Mouse (Mus musculus): ENCODE measurements around the gene Lin7c. TPM values are rescaled to one million over a fixed set of nuclear protein-coding genes. Genes with fewer than 3 reads are reported as not detected.
"Not testable (repeated sequence)": the region's sequence is repeated elsewhere in the genome, so short reads cannot be mapped to it uniquely, and the experiment has no call there.

Lin7c gene
- total RNA-seq (2018; cell fraction: chromatin; rRNA removed): 10 to 100 TPM; 18.6 to 58.8 (median 48.0) TPM
- 10 to 100 TPM; 34.2 to 79.2 (median 54.9) TPM for total RNA-seq (2018; cell fraction: cytosol; rRNA removed)
- total RNA-seq (2018; cell fraction: nucleus; rRNA removed): 10 to 100 TPM; 31.0 to 81.7 (median 54.4) TPM
- polyA plus RNA-seq (2018): 48.5 to 60.8 TPM (median 53.1 TPM) in 3 replicates

DNA sequence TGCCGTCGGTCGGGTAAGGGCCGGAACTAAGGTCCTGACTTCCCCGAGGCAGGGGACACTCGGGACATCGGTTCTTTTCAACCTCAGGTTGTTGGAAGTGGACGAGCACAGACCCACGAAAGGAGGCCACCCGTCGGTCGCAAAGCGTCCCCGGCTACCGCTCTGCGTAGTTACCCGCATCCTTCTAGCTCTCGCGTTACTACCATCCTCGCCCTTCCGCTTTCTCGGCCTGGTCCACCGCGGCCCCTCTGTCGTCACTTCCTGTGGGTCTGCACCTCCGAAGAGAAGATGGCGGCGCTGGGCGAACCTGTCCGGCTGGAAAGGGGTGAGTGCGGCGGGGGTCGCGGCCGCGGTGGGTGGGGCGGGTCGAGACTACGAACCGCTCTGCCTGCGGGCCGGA, at the start of gene Lin7c:
TSS of gene Lin7c (plus strand) at position 257 of the 400 bp plus-strand sequence.
- peak within 1 kb of the TSS; percentile 44 for H3K27ac ChIP-seq
- 0% methylated on average over 40 of the region's 42 CpGs for WGBS (ENCODE audit: missing documents)
- H3K4me3 ChIP-seq (ENCODE audit: inconsistent target): peak within 1 kb of the TSS; percentile 83
- peaks cover 37% of the 10 kb centered on the region for H3K79me2 ChIP-seq (ENCODE audit: inconsistent target)
- H3K36me3 ChIP-seq (ENCODE audit: inconsistent target): peaks cover 14% of the 10 kb centered on the region

DNA sequence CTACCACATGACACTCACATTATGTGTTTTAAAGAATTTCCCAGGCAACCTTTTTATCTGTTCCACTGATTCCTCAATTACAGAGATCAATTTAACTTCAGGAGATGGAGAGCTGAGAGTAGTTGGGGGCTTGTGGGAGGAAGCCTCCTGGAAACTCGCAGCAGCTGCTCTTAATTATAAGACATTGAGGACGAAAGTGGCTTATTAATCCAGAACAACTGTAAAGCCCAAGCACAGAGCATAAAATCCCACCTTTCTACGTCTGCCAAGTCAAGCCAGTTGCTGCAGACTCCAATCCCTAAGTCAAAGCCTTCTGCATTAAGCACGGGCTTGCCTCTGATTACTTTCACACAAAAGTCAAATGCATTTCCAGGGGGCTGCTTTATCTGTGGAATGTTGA, 44.3 kb upstream of the Lin7c start:
- Histone ChIP-seq H3K79me2 (ENCODE audit: inconsistent target) (no peaks in the 10 kb centered on the region), H3K27ac (no peak overlapping the region), H3K4me3 (ENCODE audit: inconsistent target) (no peak overlapping the region), H3K36me3 (ENCODE audit: inconsistent target) (no peaks in the 10 kb centered on the region)
- 78% methylated on average over 4 of the region's 4 CpGs for WGBS (ENCODE audit: missing documents)

DNA sequence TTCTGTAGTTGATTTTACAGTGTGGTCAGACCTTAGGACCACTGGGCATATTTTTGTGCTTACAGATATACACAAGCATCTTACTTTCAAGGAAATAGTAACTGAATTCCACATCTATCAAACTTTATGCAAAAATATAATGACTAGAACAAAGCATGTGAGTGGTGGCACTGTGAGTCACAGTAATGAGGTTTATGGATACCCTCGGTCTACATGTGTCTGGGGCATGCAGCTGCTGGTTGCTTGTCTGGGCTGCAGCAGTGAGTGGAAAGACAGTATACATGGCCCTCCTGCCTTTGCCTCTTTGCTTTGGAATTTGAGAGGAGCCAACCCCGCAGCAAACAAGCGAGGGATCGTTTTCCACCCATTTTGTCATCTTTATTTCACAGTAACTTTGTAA, 42.3 kb upstream of the Lin7c start:
- Histone ChIP-seq H3K36me3 (ENCODE audit: inconsistent target) (no peaks in the 10 kb centered on the region), H3K27ac (no peak overlapping the region), H3K79me2 (ENCODE audit: inconsistent target) (no peaks in the 10 kb centered on the region), H3K4me3 (ENCODE audit: inconsistent target) (no peak overlapping the region)
- 63% methylated on average over 4 of the region's 4 CpGs for WGBS (ENCODE audit: missing documents)

DNA sequence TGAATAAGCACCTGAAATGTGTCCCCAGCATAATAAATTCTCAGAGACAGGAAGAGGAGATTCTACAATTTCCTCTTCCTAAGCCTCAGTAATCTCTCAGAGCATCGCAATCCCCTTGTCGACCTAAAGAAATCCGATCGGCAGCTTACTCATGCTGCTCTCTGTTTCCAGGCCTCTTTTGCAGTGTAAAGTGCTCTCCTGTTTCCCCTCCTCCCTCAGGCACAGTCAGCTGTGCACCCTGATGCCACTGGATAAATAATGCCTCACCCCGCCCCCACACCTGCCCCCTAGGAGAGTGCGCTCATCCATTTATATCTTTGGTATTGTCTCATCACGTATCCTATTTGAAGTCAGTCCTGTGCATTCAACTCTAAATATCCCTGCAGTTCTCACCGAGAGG, 41.9 kb upstream of the Lin7c start:
- H3K4me3 ChIP-seq (ENCODE audit: inconsistent target): no peak overlapping the region
- H3K27ac ChIP-seq: no peak overlapping the region
- WGBS (ENCODE audit: missing documents): 63% methylated on average over 8 of the region's 8 CpGs
- H3K36me3 ChIP-seq (ENCODE audit: inconsistent target): no peaks in the 10 kb centered on the region
- H3K79me2 ChIP-seq (ENCODE audit: inconsistent target): no peaks in the 10 kb centered on the region

DNA sequence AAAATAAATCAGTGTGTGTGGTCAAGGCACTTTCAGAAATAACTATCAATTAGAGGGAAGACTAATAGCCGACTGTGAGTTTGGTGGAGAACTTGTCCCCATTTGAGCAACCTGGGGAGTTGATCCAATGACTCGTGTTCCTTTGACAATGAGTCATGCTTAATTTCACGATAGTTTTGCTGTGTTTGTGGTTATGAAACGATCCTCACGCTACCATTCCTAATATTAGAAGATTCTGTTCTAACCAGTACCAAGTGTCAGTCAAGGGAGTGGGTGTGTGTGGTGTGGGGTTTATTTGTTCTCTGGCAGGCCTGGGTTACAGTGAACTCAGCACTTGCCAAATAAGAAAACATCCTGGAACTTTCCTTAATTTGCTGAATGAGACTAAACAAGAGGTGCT, 35.1 kb upstream of the Lin7c start:
- WGBS (ENCODE audit: missing documents): 81% methylated on average over 5 of the region's 5 CpGs
- H3K27ac ChIP-seq: no peak overlapping the region
- no peak overlapping the region for H3K4me3 ChIP-seq (ENCODE audit: inconsistent target)
- H3K36me3 ChIP-seq (ENCODE audit: inconsistent target): no peaks in the 10 kb centered on the region
- H3K79me2 ChIP-seq (ENCODE audit: inconsistent target): no peaks in the 10 kb centered on the region

DNA sequence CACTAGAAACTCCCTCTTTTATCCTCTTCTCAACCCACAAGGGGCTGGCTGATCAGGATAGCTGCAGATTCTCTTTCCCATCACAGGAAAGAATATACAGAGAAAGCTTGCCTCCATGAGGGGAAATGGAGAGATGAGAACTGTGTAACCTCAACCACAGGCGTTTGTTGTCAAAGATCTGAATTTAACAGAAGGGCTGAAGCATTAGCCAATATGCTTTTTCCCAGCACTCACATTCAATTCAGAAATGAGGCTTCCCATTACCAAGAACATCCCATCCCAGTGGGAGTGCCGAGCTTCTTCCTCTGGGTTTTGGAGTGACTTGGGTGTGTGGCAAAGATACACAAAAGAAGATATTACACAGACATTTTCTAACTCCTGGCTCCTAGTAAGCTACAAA, 31.0 kb upstream of the Lin7c start:
- Histone ChIP-seq H3K27ac (no peak overlapping the region), H3K36me3 (ENCODE audit: inconsistent target) (no peaks in the 10 kb centered on the region), H3K4me3 (ENCODE audit: inconsistent target) (no peak overlapping the region), H3K79me2 (ENCODE audit: inconsistent target) (no peaks in the 10 kb centered on the region)
- whole genome bisulfite sequencing (ENCODE audit: missing documents): 73% methylated on average over 2 of the region's 2 CpGs

DNA sequence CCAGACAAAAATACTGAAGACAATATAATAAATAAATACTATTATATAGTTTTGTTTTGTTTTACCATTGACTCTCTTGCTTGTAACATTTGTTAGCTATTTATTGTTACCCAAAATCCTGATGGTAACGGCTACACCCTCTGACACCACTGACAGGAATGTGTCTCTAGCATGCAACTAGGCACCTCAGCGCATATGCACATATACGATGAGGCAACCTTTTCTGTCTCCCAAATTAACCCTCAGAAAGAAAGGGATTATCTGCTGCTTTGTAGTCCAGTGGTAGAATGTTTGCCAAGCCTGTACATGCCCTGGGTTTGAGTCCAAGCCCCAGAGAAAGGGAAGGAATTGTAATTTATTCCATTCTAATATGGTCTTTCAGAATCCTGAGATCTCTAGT, 29.8 kb upstream of the Lin7c start:
- H3K27ac ChIP-seq: no peak overlapping the region
- no peaks in the 10 kb centered on the region for H3K36me3 ChIP-seq (ENCODE audit: inconsistent target)
- no peak overlapping the region for H3K4me3 ChIP-seq (ENCODE audit: inconsistent target)
- H3K79me2 ChIP-seq (ENCODE audit: inconsistent target): no peaks in the 10 kb centered on the region
- WGBS (ENCODE audit: missing documents): 73% methylated on average over 3 of the region's 3 CpGs

DNA sequence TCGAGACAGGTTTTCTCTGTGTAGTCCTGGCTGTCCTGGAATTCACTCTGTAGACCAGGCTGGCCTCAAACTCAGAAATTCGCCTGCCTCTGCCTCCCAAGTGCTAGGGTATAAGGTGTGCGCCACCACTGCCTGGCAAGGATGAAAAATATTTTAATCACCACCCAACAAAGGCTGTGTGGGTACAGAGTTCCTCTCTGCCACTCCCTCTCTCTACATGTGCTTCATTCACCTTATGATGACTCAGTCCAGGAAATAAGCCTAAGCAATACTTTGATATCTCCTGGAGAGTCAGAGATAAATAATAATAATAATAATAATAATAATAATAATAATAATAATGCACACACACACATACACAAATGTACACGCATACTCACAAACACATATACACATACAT, 11.2 kb upstream of the Lin7c start:
- H3K36me3 ChIP-seq (ENCODE audit: inconsistent target); H3K79me2 ChIP-seq (ENCODE audit: inconsistent target); H3K27ac ChIP-seq; H3K4me3 ChIP-seq (ENCODE audit: inconsistent target): not testable (repeated sequence)
- 85% methylated on average over 4 of the region's 4 CpGs for WGBS (ENCODE audit: missing documents)

DNA sequence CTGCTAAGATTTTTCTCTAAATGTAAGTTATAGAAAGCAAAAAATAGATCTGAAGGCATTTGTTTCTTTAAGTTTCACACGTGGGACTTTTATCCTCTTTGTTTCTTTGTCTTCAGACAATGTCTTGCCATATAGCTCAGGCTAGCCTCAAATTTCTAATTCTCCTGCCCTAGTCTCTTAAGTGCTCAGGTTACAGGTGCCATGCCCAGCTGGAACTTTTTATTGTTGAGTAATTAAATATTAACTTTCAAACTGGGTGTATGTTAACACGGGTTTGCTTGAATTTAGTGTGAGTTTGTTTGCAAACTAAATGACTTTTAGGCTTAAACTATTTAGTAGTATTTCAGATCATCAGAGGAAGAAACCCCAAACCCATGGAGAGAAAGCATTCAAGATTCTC, 9.5 kb upstream of the Lin7c start:
- H3K27ac ChIP-seq: no peak overlapping the region
- 60% methylated on average over 2 of the region's 2 CpGs for WGBS (ENCODE audit: missing documents)
- H3K36me3 ChIP-seq (ENCODE audit: inconsistent target): no peaks in the 10 kb centered on the region
- H3K4me3 ChIP-seq (ENCODE audit: inconsistent target): no peak overlapping the region
- H3K79me2 ChIP-seq (ENCODE audit: inconsistent target): no peaks in the 10 kb centered on the region

DNA sequence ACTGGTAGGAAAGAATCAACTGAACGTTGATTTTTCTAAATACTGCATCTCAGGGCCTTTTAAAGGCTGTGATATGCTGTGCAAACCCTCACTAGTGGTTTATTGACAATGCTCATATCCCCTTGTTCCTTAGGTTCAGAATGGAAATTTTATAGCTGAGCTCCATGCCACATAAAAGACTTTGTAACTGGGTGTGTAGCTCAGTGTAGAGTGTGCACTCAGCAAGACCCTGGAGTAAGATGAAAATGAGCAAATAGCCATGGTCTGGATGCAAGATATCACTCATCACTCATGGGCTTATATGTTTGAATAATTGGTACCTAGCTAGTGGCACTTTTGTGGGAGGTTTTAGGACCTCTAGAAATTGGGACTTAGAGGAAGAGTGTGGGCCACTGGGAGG, 9.0 kb upstream of the Lin7c start:
- H3K27ac ChIP-seq: no peak overlapping the region
- no peaks in the 10 kb centered on the region for H3K79me2 ChIP-seq (ENCODE audit: inconsistent target)
- H3K4me3 ChIP-seq (ENCODE audit: inconsistent target): no peak overlapping the region
- 64% methylated on average over 1 of the region's 1 CpGs for WGBS (ENCODE audit: missing documents)
- no peaks in the 10 kb centered on the region for H3K36me3 ChIP-seq (ENCODE audit: inconsistent target)

DNA sequence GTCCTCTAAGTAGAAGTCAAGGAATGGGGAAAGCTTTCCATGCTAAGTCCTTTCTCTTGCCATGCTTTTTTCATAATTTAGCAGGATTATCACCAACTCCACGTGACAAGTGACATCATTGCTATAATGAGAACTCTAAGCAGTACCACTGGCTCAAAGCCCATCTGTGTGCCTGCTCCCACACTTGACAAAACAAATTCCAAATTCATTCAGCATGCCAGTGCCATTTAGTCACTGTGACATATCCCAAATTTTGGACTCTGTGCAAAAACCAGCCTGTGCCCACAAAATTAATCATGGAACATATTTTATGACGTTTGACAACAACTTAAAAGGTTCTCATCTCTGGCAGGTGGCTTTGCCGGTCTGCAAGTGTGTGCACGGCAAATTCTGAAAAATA, 6.5 kb upstream of the Lin7c start:
- H3K79me2 ChIP-seq (ENCODE audit: inconsistent target): no peaks in the 10 kb centered on the region
- no peak overlapping the region for H3K4me3 ChIP-seq (ENCODE audit: inconsistent target)
- no peaks in the 10 kb centered on the region for H3K36me3 ChIP-seq (ENCODE audit: inconsistent target)
- 86% methylated on average over 4 of the region's 4 CpGs for WGBS (ENCODE audit: missing documents)
- H3K27ac ChIP-seq: no peak overlapping the region

DNA sequence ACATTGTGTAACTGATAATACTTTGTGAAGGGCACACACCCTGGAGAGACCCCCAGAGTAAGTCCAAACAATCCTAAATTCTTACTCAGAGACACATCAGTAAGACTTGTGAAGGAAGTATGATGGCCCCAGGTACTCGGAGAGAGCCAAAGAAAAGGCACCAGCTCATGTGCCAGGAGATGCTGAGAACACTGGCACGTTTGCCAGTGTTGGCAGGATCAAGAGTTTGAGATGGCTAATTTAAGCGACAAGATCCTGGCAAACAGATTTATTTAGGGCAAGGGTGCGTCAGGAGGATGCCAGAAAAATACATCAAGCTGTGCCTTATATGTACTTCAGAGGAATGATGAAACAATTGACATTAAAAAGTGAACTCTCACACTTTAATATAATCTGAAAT, 6.1 kb upstream of the Lin7c start:
- no peak overlapping the region for H3K27ac ChIP-seq
- H3K36me3 ChIP-seq (ENCODE audit: inconsistent target): no peaks in the 10 kb centered on the region
- whole genome bisulfite sequencing (ENCODE audit: missing documents): 81% methylated on average over 4 of the region's 4 CpGs
- no peak overlapping the region for H3K4me3 ChIP-seq (ENCODE audit: inconsistent target)
- H3K79me2 ChIP-seq (ENCODE audit: inconsistent target): no peaks in the 10 kb centered on the region

DNA sequence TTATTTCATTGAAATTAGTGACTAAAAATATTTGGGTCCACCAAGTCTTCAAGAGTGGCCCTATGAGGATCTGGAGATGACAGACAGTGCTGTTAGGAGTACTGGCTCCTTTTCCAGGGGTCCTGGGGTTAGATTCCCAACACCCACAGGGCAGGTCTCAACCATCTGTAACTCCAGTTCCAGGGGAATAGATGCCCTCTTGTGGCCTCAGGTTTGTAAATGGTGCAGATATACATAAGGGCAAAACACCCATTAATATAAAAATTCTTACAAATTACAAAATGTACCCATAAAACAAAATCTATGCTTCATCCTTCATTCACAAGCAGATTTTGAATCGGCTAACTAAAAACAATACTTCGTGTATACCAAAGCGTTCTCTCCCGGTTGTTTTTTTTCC, 585 bp upstream of the Lin7c start:
- peaks cover 9% of the 10 kb centered on the region for H3K36me3 ChIP-seq (ENCODE audit: inconsistent target)
- H3K79me2 ChIP-seq (ENCODE audit: inconsistent target): peaks cover 37% of the 10 kb centered on the region
- peak overlapping the region; percentile 37; the same call in 1 of the 2 replicates for H3K27ac ChIP-seq
- peak overlapping the region; percentile 69 for H3K4me3 ChIP-seq (ENCODE audit: inconsistent target)
- 34% methylated on average over 4 of the region's 4 CpGs for WGBS (ENCODE audit: missing documents)

DNA sequence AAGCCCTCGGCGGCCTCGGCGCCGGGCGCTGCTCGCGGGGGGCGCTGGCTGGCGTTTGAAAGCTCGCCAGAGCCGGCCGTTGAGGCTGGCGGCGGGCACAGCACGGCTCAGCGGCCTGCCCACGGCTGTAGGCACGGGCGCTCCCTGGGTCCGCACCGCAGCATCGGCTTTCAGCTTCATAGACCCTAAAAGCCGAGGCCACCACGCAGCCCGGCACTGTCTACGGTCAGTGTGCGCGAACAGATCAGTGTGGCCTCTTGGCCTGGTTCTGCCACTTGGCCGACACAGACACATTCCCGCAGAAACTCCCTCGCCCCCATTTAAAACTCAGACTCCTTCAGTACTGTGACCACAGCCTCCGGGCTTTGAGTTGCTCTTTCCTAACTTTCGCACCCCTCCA, 378 bp downstream of the Lin7c start:
- Histone ChIP-seq H3K36me3 (ENCODE audit: inconsistent target) (peaks cover 19% of the 10 kb centered on the region), H3K4me3 (ENCODE audit: inconsistent target) (peak overlapping the region; percentile 83), H3K27ac (peak overlapping the region; percentile 44), H3K79me2 (ENCODE audit: inconsistent target) (peaks cover 37% of the 10 kb centered on the region)
- WGBS (ENCODE audit: missing documents): under 1% methylated on average over 34 of the region's 34 CpGs

DNA sequence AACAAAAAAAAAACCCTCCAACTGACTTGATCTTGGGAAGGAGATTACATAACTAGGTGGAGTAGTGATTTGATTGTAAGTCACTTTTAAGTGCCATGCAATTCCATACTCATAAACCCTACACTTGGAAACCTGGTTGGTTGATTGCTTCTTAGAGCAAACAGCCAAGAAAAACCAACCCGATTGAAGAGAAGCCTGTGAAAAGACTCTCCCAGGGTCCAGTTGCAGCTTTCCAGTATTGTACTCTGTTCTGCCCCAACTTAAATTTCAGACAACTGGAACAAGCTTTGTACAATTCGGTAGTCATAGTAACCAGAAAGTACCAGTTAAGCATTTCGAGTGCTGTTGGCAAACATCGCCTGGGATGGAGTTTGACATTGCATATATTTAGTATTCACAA, 818 bp downstream of the Lin7c start:
- 40% methylated on average over 4 of the region's 4 CpGs for WGBS (ENCODE audit: missing documents)
- H3K36me3 ChIP-seq (ENCODE audit: inconsistent target): peaks cover 19% of the 10 kb centered on the region
- peak overlapping the region; percentile 44 for H3K27ac ChIP-seq
- peak overlapping the region; percentile 83 for H3K4me3 ChIP-seq (ENCODE audit: inconsistent target)
- H3K79me2 ChIP-seq (ENCODE audit: inconsistent target): peaks cover 37% of the 10 kb centered on the region

DNA sequence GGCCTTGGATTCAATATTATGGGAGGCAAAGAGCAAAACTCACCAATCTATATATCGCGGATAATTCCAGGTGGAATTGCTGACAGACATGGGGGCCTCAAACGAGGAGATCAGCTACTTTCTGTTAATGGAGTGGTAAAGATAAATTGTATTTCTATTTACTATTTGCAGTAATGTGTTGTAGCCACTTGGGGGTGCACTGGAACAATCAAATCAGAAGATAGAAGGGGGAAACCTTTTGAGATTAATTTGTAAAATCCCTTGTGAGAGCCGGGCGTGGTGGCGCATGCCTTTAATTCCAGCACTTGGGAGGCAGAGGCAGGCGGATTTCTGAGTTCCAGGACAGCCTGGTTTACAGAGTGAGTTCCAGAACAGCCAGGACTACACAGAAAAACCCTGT, 5.7 kb downstream of the Lin7c start:
- 78% methylated on average over 7 of the region's 7 CpGs for WGBS (ENCODE audit: missing documents)
- Histone ChIP-seq H3K4me3 (ENCODE audit: inconsistent target) (no peak overlapping the region), H3K27ac (no peak overlapping the region), H3K36me3 (ENCODE audit: inconsistent target) (peaks cover 63% of the 10 kb centered on the region), H3K79me2 (ENCODE audit: inconsistent target) (peaks cover 33% of the 10 kb centered on the region)
